Mouse (Mus musculus) spleen, adult 2 months (tissue): ENCODE measurements at regions not wholly inside any gene's neighbourhood (a gene's known extent, or its start where the extent isn't known, plus 50 kb on each side); places are given as distances from the start of the nearest gene placed in this dataset.

Source experiments
- DNase-seq, 2 experiments: peaks; one replicate each; pipeline versions ENCODE4 v3.0.0 to v3.0.0-alpha.2; 2012 to 2021; ENCODE audit warnings: low spot score in 2 of 2, low read depth in 1 of 2
- H3K27ac ChIP-seq: fragments of 200-500 bp; 2 replicates; pipeline ENCODE4 v1.5.1; 2012; ENCODE audit warnings: low read length, inconsistent platforms; ENCODE audit not compliant: insufficient read depth
- H3K27me3 ChIP-seq: fragments of 200-500 bp; 2 replicates; pipeline ENCODE4 v1.6.1; 2012; ENCODE audit warnings: mild to moderate bottlenecking, moderate library complexity, low read length, inconsistent platforms; ENCODE audit not compliant: control insufficient read depth, insufficient read depth
- H3K36me3 ChIP-seq: fragments of 200-500 bp; 2 replicates; pipeline ENCODE4 v1.6.1; 2012; ENCODE audit warnings: mild to moderate bottlenecking, low read length, inconsistent platforms; ENCODE audit not compliant: control insufficient read depth, insufficient read depth
- H3K4me1 ChIP-seq: fragments of 200-500 bp; 2 replicates; pipeline ENCODE4 v1.6.1; 2011; ENCODE audit warnings: inconsistent platforms; ENCODE audit not compliant: control insufficient read depth, insufficient read depth, insufficient read length
- H3K4me3 ChIP-seq: fragments of 200-500 bp; 2 replicates; pipeline ENCODE4 v1.5.1; 2011; ENCODE audit warnings: mild to moderate bottlenecking, inconsistent platforms; ENCODE audit not compliant: insufficient read depth, insufficient read length; ENCODE audit errors: extremely low read depth
- CTCF ChIP-seq: fragments of 200-500 bp; IDR thresholded peaks from 2 replicates; pipeline ENCODE4 v1.5.1; 2011; ENCODE audit warnings: mild to moderate bottlenecking, inconsistent platforms; ENCODE audit not compliant: insufficient read depth, insufficient read length, insufficient replicate concordance; ENCODE audit errors: extremely low read depth
- POLR2A ChIP-seq: fragments of 200-500 bp; IDR thresholded peaks from 2 replicates; pipeline ENCODE4 v1.6.1; 2011; ENCODE audit warnings: low read depth, low read length, inconsistent platforms
- WGBS: fragments of 180-500 bp; shearing (Covaris S2); methylation state at CpG from one replicate; pipeline ENCODE4 v1.1.7; 2018; 5-methylcytosine and 5-hydroxymethylcytosine counted together

DNA sequence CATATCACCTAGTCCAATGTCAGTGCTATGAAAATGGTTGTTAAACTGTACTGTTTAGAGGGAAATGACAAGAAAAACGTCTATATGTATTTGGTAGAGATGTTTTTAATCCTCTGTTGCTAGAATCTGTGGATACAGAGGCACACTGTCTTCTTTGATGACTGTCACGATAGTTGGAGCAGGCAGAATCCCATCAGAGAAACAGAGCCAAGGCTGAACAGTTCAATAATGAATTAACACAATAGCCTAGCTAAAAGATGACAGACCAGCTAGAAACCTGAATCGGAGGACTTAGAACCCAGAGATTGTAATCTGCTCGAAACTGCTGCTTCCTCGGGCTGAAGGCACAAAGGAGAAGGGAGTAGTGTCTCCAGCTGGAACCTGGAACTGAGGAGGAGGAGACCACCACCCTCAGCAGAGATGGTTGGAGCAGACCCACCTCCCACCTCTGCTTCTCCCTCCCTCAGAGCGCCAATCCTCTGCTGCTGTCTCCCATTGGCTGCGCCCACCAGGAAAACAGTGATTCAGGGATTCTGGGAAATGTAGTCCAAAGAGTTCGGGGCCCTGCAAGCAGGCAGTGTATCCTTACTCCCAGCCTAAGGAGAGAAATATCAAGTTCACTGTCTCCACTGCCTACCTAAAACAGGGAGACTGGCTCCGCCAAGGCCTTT lies 98.2 kb upstream of the Mgme1 start:
- Histone ChIP-seq H3K4me1 (peaks cover 17% of the 10 kb centered on the region; the same call in 1 of the 2 replicates), H3K27ac (no peak overlapping the region), H3K36me3 (no peaks in the 10 kb centered on the region), H3K27me3 (no peaks in the 10 kb centered on the region), H3K4me3 (no peak overlapping the region)
- 59% methylated on average over 9 of the region's 9 CpGs for WGBS
- TF ChIP-seq POLR2A (no peak), CTCF (no peak)
- DNase-seq, result no peak

DNA sequence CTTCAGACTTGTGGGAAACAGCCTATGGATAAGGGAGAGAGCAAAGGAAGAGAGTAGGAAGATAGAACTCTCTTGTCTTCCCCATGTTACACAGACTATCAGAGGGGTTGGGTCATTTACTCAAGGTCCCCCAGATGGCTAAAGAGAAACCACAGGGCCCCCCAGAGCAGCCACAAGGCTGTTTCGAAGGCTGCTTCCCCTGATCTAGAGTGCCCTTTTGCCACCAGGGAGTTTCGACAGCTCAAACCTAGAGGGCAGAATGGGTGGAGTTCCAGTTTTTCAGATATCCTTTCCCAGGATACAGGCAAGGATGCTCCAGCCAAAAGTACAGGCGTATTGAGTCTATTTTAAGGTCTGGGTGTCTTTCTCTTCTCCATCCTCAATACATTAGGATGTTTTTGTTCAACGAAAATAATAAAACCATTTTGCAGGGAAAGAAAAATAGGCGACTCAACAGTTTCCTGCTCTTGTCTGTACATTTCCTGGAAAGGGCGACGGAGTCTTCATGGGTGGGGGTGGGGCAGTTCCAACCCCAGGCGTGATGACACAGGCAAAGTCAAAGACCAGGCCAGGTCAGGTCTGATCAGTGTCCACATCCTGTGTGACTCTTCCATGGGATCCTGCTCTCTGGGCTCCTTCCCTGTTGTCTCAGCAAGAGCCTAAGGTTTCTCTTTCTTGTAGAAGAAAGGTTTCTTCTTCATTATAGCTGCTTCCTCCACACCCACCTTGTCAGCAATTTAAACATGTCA lies 96.9 kb upstream of the Mgme1 start:
- no peak overlapping the region for H3K27ac ChIP-seq
- 29% methylated on average over 8 of the region's 8 CpGs for WGBS
- H3K27me3 ChIP-seq, result no peaks in the 10 kb centered on the region
- H3K4me3 ChIP-seq, result no peak overlapping the region
- peaks cover 17% of the 10 kb centered on the region; the same call in 1 of the 2 replicates for H3K4me1 ChIP-seq
- no peak for DNase-seq
- no peak for TF ChIP-seq POLR2A
- TF ChIP-seq CTCF, result no peak
- no peaks in the 10 kb centered on the region for H3K36me3 ChIP-seq

DNA sequence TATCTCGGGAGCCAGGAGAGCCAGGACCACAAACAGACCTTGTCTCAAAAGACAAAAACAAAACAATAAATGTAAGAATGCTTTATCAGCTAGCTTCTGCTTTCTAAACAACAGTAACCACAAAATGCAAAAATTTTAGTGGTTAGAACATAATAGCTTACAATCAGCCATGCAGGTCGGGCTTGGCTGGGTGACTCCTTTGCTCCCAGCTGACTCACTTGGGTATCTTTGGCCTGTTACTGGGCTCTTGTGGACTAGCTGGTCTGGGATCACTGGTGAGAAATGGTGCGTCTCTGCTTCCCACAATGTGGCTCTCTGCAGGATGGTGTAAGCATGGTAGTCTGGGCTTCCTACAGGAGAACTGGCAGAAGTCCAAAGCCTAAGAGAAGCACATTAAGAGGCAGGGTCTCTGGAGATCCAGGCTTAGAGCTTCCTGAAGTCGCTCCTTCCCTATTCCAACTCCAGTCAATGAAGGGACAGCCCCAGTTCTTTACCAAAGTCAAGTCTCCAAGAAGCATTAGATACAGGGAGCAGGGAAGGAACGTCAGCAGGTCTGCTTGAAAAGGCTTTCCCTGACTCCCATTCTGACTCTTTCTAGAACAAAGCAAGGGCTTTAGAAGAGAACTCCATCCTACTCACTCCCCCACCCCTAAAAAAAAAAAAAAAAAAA lies 96.0 kb upstream of the Mgme1 start:
- Histone ChIP-seq H3K4me3 (no peak overlapping the region), H3K27ac (no peak overlapping the region), H3K36me3 (no peaks in the 10 kb centered on the region), H3K27me3 (no peaks in the 10 kb centered on the region), H3K4me1 (peaks cover 17% of the 10 kb centered on the region; the same call in 1 of the 2 replicates)
- TF ChIP-seq POLR2A (no peak), CTCF (no peak)
- 60% methylated on average over 5 of the region's 5 CpGs for WGBS
- no peak for DNase-seq

DNA sequence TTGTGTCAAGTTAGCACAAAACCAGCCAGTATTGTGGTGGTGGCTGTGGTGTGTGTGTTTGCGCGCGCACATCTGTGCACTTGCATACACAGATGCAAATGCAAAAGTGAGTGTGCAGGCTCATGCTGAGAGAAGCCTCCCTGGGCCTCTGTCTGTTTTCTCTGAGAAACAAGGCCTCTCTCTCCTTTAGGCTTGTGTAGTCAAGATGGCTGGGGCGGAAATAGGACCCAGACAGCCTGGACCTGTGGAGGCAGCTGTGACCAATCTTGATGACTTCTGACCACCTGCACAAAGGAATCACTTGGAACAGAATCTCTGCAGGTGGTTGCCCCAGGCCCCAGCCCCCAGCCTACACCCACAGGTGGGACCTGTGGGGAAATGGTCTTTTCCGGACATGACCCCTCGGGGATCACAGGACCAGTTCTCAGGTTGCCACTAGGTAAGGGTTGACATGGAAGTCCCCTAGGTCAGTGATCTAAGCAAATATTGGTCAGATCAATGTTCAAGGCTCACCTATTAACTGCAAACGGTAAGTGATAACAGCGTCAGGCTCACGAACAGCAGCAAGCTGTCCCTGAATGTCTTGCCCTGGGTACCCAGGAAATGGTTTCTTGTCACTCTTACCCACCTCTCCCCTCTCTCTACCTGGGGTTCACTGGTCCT lies 93.8 kb upstream of the Mgme1 start:
- no peaks in the 10 kb centered on the region for H3K27me3 ChIP-seq
- peaks cover 17% of the 10 kb centered on the region; the same call in 1 of the 2 replicates for H3K4me1 ChIP-seq
- no peak for DNase-seq
- H3K27ac ChIP-seq, result no peak overlapping the region
- no peak overlapping the region for H3K4me3 ChIP-seq
- WGBS, result 86% methylated on average over 9 of the region's 9 CpGs
- no peak for TF ChIP-seq CTCF
- no peak for TF ChIP-seq POLR2A
- H3K36me3 ChIP-seq, result no peaks in the 10 kb centered on the region

GRCm38 (mm10) chr2:144177268-144177667 lies 93.2 kb upstream of the Mgme1 start:
- DNase-seq, result no peak
- Histone ChIP-seq H3K27me3 (no peaks in the 10 kb centered on the region), H3K4me1 (peaks cover 17% of the 10 kb centered on the region; the same call in 1 of the 2 replicates), H3K36me3 (no peaks in the 10 kb centered on the region), H3K27ac (no peak overlapping the region), H3K4me3 (no peak overlapping the region)
- TF ChIP-seq CTCF (no peak), POLR2A (no peak)
- 75% methylated on average over 6 of the region's 6 CpGs for WGBS

DNA sequence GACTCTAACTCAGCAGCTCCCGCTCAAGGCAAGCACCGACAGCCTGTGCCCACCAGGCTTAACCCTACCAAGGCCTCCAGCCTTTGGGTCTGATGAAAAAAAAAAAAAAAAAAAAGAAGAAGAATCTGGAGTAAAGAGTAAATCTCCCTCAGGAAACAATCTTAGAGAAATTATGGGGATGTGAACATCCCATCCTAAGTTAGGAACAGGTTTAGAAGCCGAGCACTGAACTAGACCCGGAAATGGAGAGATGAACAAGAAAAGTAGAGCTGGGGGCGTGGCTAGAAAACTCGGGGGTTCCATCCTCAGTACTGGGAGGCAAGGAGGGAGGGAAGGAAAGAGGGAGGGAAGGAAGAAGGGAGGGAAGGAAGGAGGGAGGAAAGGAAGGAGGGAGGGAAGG lies 92.5 kb upstream of the Mgme1 start:
- Histone ChIP-seq H3K4me1 (peaks cover 17% of the 10 kb centered on the region; the same call in 1 of the 2 replicates), H3K4me3 (no peak overlapping the region), H3K36me3 (no peaks in the 10 kb centered on the region), H3K27me3 (no peaks in the 10 kb centered on the region), H3K27ac (no peak overlapping the region)
- no peak for TF ChIP-seq CTCF
- TF ChIP-seq POLR2A, result no peak
- DNase-seq, result no peak
- 59% methylated on average over 6 of the region's 6 CpGs for WGBS
